Mouse (Mus musculus): ENCODE measurements at regions not wholly inside any gene's neighbourhood (a gene's known extent, or its start where the extent isn't known, plus 50 kb on each side); places are given as distances from the start of the nearest gene placed in this dataset.
"Not testable (repeated sequence)": the region's sequence is repeated elsewhere in the genome, so short reads cannot be mapped to it uniquely, and the experiment has no call there.

GRCm38 (mm10) chr11:7705312-7705764, 491.6 kb upstream of the Igfbp3 start:
- Histone ChIP-seq H3K27me3 (ENCODE audit: control insufficient read depth, insufficient read depth, low read depth, low read length) (no peaks in the 10 kb centered on the region), H3K36me3 (ENCODE audit: control insufficient read depth, insufficient read depth, low read length) (no peaks in the 10 kb centered on the region), H3K4me1 (ENCODE audit: control insufficient read depth, insufficient read depth, low read length) (no peaks in the 10 kb centered on the region), H3K9me3 (replicated peaks; ENCODE audit: control insufficient read depth, low read length, poor library complexity, severe bottlenecking) (no peaks in the 10 kb centered on the region), H3K27ac (ENCODE audit: low read length) (no peak overlapping the region), H3K4me3 (ENCODE audit: low read depth, low read length) (no peak overlapping the region), H3K9ac (ENCODE audit: low read depth, low read length) (no peak overlapping the region), H3K4me2 (ENCODE audit: low read length) (no peak overlapping the region)
- ATAC-seq, result no peak
- WGBS, result 87% methylated on average over 3 of the region's 3 CpGs

- ATAC-seq, result no peak
- Histone ChIP-seq H3K36me3 (ENCODE audit: control insufficient read depth, insufficient read depth, low read length) (no peaks in the 10 kb centered on the region), H3K4me3 (ENCODE audit: low read depth, low read length) (no peak overlapping the region), H3K9me3 (replicated peaks; ENCODE audit: control insufficient read depth, low read length, poor library complexity, severe bottlenecking) (no peaks in the 10 kb centered on the region), H3K4me1 (ENCODE audit: control insufficient read depth, insufficient read depth, low read length) (no peaks in the 10 kb centered on the region), H3K4me2 (ENCODE audit: low read length) (no peak overlapping the region), H3K9ac (ENCODE audit: low read depth, low read length) (no peak overlapping the region), H3K27me3 (ENCODE audit: control insufficient read depth, insufficient read depth, low read depth, low read length) (no peaks in the 10 kb centered on the region), H3K27ac (ENCODE audit: low read length) (no peak overlapping the region)
- 72% methylated on average over 1 of the region's 1 CpGs for WGBS
These were observed 483.9 kb upstream of the Igfbp3 start for GRCm38 (mm10) chr11:7697591-7697990.

- H3K9ac ChIP-seq (ENCODE audit: low read depth, low read length); H3K36me3 ChIP-seq (ENCODE audit: control insufficient read depth, insufficient read depth, low read length); H3K27me3 ChIP-seq (ENCODE audit: control insufficient read depth, insufficient read depth, low read depth, low read length); H3K27ac ChIP-seq (ENCODE audit: low read length); H3K4me1 ChIP-seq (ENCODE audit: control insufficient read depth, insufficient read depth, low read length); H3K9me3 ChIP-seq (replicated peaks; ENCODE audit: control insufficient read depth, low read length, poor library complexity, severe bottlenecking); H3K4me3 ChIP-seq (ENCODE audit: low read depth, low read length); H3K4me2 ChIP-seq (ENCODE audit: low read length); ATAC-seq: not testable (repeated sequence)
- WGBS, result 67% methylated on average over 3 of the region's 3 CpGs
These were observed 476.0 kb upstream of the Igfbp3 start for GRCm38 (mm10) chr11:7689701-7690100.

GRCm38 (mm10) chr11:7672821-7673220, 459.1 kb upstream of the Igfbp3 start:
- Histone ChIP-seq H3K36me3 (ENCODE audit: control insufficient read depth, insufficient read depth, low read length) (no peaks in the 10 kb centered on the region), H3K9ac (ENCODE audit: low read depth, low read length) (no peak overlapping the region), H3K4me3 (ENCODE audit: low read depth, low read length) (no peak overlapping the region), H3K27me3 (ENCODE audit: control insufficient read depth, insufficient read depth, low read depth, low read length) (no peaks in the 10 kb centered on the region), H3K9me3 (replicated peaks; ENCODE audit: control insufficient read depth, low read length, poor library complexity, severe bottlenecking) (no peaks in the 10 kb centered on the region), H3K4me1 (ENCODE audit: control insufficient read depth, insufficient read depth, low read length) (no peaks in the 10 kb centered on the region), H3K4me2 (ENCODE audit: low read length) (no peak overlapping the region), H3K27ac (ENCODE audit: low read length) (no peak overlapping the region)
- ATAC-seq, result no peak

GRCm38 (mm10) chr11:7630637-7631036, 416.9 kb upstream of the Igfbp3 start:
- H3K27ac ChIP-seq (ENCODE audit: low read length), result no peak overlapping the region
- no peak for ATAC-seq

GRCm38 (mm10) chr11:7625256-7625655, 411.5 kb upstream of the Igfbp3 start:
- 74% methylated on average over 3 of the region's 3 CpGs for WGBS
- Histone ChIP-seq H3K4me2 (ENCODE audit: low read length) (no peak overlapping the region), H3K4me3 (ENCODE audit: low read depth, low read length) (no peak overlapping the region), H3K36me3 (ENCODE audit: control insufficient read depth, insufficient read depth, low read length) (no peaks in the 10 kb centered on the region), H3K9ac (ENCODE audit: low read depth, low read length) (no peak overlapping the region), H3K9me3 (replicated peaks; ENCODE audit: control insufficient read depth, low read length, poor library complexity, severe bottlenecking) (no peaks in the 10 kb centered on the region), H3K27ac (ENCODE audit: low read length) (no peak overlapping the region), H3K4me1 (ENCODE audit: control insufficient read depth, insufficient read depth, low read length) (no peaks in the 10 kb centered on the region), H3K27me3 (ENCODE audit: control insufficient read depth, insufficient read depth, low read depth, low read length) (no peaks in the 10 kb centered on the region)
- ATAC-seq, result no peak

More at GRCm38 (mm10) chr11:7630637-7631036, 416.9 kb upstream of the Igfbp3 start:
- no peaks in the 10 kb centered on the region for H3K27me3 ChIP-seq (ENCODE audit: control insufficient read depth, insufficient read depth, low read depth, low read length)
- H3K9ac ChIP-seq (ENCODE audit: low read depth, low read length), result no peak overlapping the region
- H3K4me1 ChIP-seq (ENCODE audit: control insufficient read depth, insufficient read depth, low read length), result no peaks in the 10 kb centered on the region
- no peaks in the 10 kb centered on the region for H3K9me3 ChIP-seq (replicated peaks; ENCODE audit: control insufficient read depth, low read length, poor library complexity, severe bottlenecking)
- H3K4me2 ChIP-seq (ENCODE audit: low read length), result no peak overlapping the region
- H3K36me3 ChIP-seq (ENCODE audit: control insufficient read depth, insufficient read depth, low read length), result no peaks in the 10 kb centered on the region
- no peak overlapping the region for H3K4me3 ChIP-seq (ENCODE audit: low read depth, low read length)

- 80% methylated on average over 6 of the region's 6 CpGs for WGBS
- Histone ChIP-seq H3K27ac (ENCODE audit: low read length) (no peak overlapping the region), H3K9me3 (replicated peaks; ENCODE audit: control insufficient read depth, low read length, poor library complexity, severe bottlenecking) (no peaks in the 10 kb centered on the region)
These were observed 406.6 kb upstream of the Igfbp3 start for GRCm38 (mm10) chr11:7620320-7620719.

GRCm38 (mm10) chr11:7610752-7611151, 397.0 kb upstream of the Igfbp3 start:
- 87% methylated on average over 2 of the region's 2 CpGs for WGBS
- Histone ChIP-seq H3K4me3 (ENCODE audit: low read depth, low read length) (no peak overlapping the region), H3K4me2 (ENCODE audit: low read length) (no peak overlapping the region), H3K27ac (ENCODE audit: low read length) (no peak overlapping the region), H3K9me3 (replicated peaks; ENCODE audit: control insufficient read depth, low read length, poor library complexity, severe bottlenecking) (no peaks in the 10 kb centered on the region), H3K4me1 (ENCODE audit: control insufficient read depth, insufficient read depth, low read length) (no peaks in the 10 kb centered on the region), H3K36me3 (ENCODE audit: control insufficient read depth, insufficient read depth, low read length) (no peaks in the 10 kb centered on the region), H3K9ac (ENCODE audit: low read depth, low read length) (no peak overlapping the region), H3K27me3 (ENCODE audit: control insufficient read depth, insufficient read depth, low read depth, low read length) (no peaks in the 10 kb centered on the region)
- no peak for ATAC-seq

More at GRCm38 (mm10) chr11:7620320-7620719, 406.6 kb upstream of the Igfbp3 start:
- H3K4me2 ChIP-seq (ENCODE audit: low read length), result no peak overlapping the region
- no peaks in the 10 kb centered on the region for H3K36me3 ChIP-seq (ENCODE audit: control insufficient read depth, insufficient read depth, low read length)
- H3K27me3 ChIP-seq (ENCODE audit: control insufficient read depth, insufficient read depth, low read depth, low read length), result no peaks in the 10 kb centered on the region
- H3K4me3 ChIP-seq (ENCODE audit: low read depth, low read length), result no peak overlapping the region
- no peak overlapping the region for H3K9ac ChIP-seq (ENCODE audit: low read depth, low read length)
- no peak for ATAC-seq
- H3K4me1 ChIP-seq (ENCODE audit: control insufficient read depth, insufficient read depth, low read length), result no peaks in the 10 kb centered on the region

- H3K27ac ChIP-seq (ENCODE audit: low read length), result no peak overlapping the region
These were observed 396.2 kb upstream of the Igfbp3 start for GRCm38 (mm10) chr11:7609921-7610320.

GRCm38 (mm10) chr11:7606652-7607051, 392.9 kb upstream of the Igfbp3 start:
- WGBS, result 81% methylated on average over 7 of the region's 7 CpGs
- Histone ChIP-seq H3K4me1 (ENCODE audit: control insufficient read depth, insufficient read depth, low read length) (no peaks in the 10 kb centered on the region), H3K9ac (ENCODE audit: low read depth, low read length) (no peak overlapping the region), H3K27me3 (ENCODE audit: control insufficient read depth, insufficient read depth, low read depth, low read length) (no peaks in the 10 kb centered on the region), H3K27ac (ENCODE audit: low read length) (no peak overlapping the region), H3K36me3 (ENCODE audit: control insufficient read depth, insufficient read depth, low read length) (no peaks in the 10 kb centered on the region), H3K4me3 (ENCODE audit: low read depth, low read length) (no peak overlapping the region), H3K4me2 (ENCODE audit: low read length) (no peak overlapping the region), H3K9me3 (replicated peaks; ENCODE audit: control insufficient read depth, low read length, poor library complexity, severe bottlenecking) (no peaks in the 10 kb centered on the region)
- ATAC-seq, result no peak

More at GRCm38 (mm10) chr11:7609921-7610320, 396.2 kb upstream of the Igfbp3 start:
- no peaks in the 10 kb centered on the region for H3K9me3 ChIP-seq (replicated peaks; ENCODE audit: control insufficient read depth, low read length, poor library complexity, severe bottlenecking)
- no peak overlapping the region for H3K4me3 ChIP-seq (ENCODE audit: low read depth, low read length)
- no peaks in the 10 kb centered on the region for H3K36me3 ChIP-seq (ENCODE audit: control insufficient read depth, insufficient read depth, low read length)
- no peak overlapping the region for H3K9ac ChIP-seq (ENCODE audit: low read depth, low read length)
- H3K4me2 ChIP-seq (ENCODE audit: low read length), result no peak overlapping the region
- H3K4me1 ChIP-seq (ENCODE audit: control insufficient read depth, insufficient read depth, low read length), result no peaks in the 10 kb centered on the region
- no peak for ATAC-seq
- no peaks in the 10 kb centered on the region for H3K27me3 ChIP-seq (ENCODE audit: control insufficient read depth, insufficient read depth, low read depth, low read length)

Measured in midbrain, embryonic 16.5 days (tissue).